Mouse (Mus musculus): ENCODE measurements at regions not wholly inside any gene's neighbourhood (a gene's known extent, or its start where the extent isn't known, plus 50 kb on each side); places are given as distances from the start of the nearest gene placed in this dataset.

- 95% methylated on average over 2 of the region's 2 CpGs for WGBS
- Histone ChIP-seq H3K27me3 (ENCODE audit: control insufficient read depth, insufficient read depth, low read length) (no peaks in the 10 kb centered on the region), H3K36me3 (ENCODE audit: control insufficient read depth, insufficient read depth, low read length) (no peaks in the 10 kb centered on the region), H3K27ac (ENCODE audit: insufficient read depth, low read length) (no peak overlapping the region), H3K4me3 (ENCODE audit: extremely low read depth, insufficient read depth, insufficient read length) (no peak overlapping the region), H3K4me1 (ENCODE audit: control insufficient read depth, insufficient read depth, insufficient read length) (peaks cover 5% of the 10 kb centered on the region)
- no peak for TF ChIP-seq POLR2A (IDR thresholded peaks at IDR 0.05; ENCODE audit: low read depth, low read length)
- TF ChIP-seq CTCF (IDR thresholded peaks at IDR 0.05; ENCODE audit: extremely low read depth, insufficient read depth, insufficient read length, insufficient replicate concordance): no peak
- DNase-seq (ENCODE audit: low read depth in 1 of 2, low spot score in 2 of 2): no peak
These were observed 147.6 kb upstream of the Jmjd1c start for GRCm38 (mm10) chr10:66948329-66948728.

- TF ChIP-seq POLR2A (IDR thresholded peaks at IDR 0.05; ENCODE audit: low read depth, low read length): no peak
- TF ChIP-seq CTCF (IDR thresholded peaks at IDR 0.05; ENCODE audit: extremely low read depth, insufficient read depth, insufficient read length, insufficient replicate concordance): no peak
- H3K4me3 ChIP-seq (ENCODE audit: extremely low read depth, insufficient read depth, insufficient read length): no peak overlapping the region
- H3K27ac ChIP-seq (ENCODE audit: insufficient read depth, low read length): no peak overlapping the region
- 60% methylated on average over 4 of the region's 4 CpGs for WGBS
- DNase-seq (ENCODE audit: low read depth in 1 of 2, low spot score in 2 of 2): no peak
- H3K27me3 ChIP-seq (ENCODE audit: control insufficient read depth, insufficient read depth, low read length): no peaks in the 10 kb centered on the region
- peaks cover 14% of the 10 kb centered on the region for H3K4me1 ChIP-seq (ENCODE audit: control insufficient read depth, insufficient read depth, insufficient read length)
- no peaks in the 10 kb centered on the region for H3K36me3 ChIP-seq (ENCODE audit: control insufficient read depth, insufficient read depth, low read length)
These were observed 145.5 kb upstream of the Jmjd1c start for GRCm38 (mm10) chr10:66950441-66950840.

DNA sequence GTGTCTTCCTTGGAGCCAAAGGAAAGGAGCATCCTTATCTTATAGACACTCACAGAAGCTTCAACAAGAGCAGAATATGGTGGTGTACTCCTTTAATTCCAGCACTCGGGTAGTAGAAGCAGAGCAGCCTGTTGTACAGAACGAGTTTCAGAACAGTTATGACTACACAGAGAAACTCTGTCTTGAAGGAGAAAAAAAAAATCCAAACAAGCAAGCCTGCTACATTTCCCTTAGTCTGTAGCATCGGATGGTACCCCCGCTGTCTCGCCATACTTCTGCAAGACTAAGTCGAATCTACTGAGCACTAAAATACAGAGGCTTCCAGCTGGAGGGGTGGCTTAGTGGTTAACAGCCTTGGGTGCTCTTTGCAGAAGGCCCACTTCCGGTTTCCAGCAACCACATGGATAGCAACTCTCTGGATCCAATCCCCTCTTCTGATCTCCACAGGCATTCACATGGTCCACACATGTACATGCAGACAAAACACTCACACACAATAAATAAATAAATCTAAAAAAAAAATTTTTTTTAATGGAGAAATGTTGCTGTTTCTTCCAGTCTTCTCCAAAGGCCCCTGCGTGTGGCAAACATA is 144.6 kb upstream of the Jmjd1c start:
- H3K36me3 ChIP-seq (ENCODE audit: control insufficient read depth, insufficient read depth, low read length): no peaks in the 10 kb centered on the region
- H3K4me3 ChIP-seq (ENCODE audit: extremely low read depth, insufficient read depth, insufficient read length): no peak overlapping the region
- 67% methylated on average over 8 of the region's 8 CpGs for WGBS
- H3K27me3 ChIP-seq (ENCODE audit: control insufficient read depth, insufficient read depth, low read length): no peaks in the 10 kb centered on the region
- DNase-seq (ENCODE audit: low read depth in 1 of 2, low spot score in 2 of 2): no peak
- TF ChIP-seq CTCF (IDR thresholded peaks at IDR 0.05; ENCODE audit: extremely low read depth, insufficient read depth, insufficient read length, insufficient replicate concordance) (no peak), POLR2A (IDR thresholded peaks at IDR 0.05; ENCODE audit: low read depth, low read length) (no peak)
- peaks cover 17% of the 10 kb centered on the region for H3K4me1 ChIP-seq (ENCODE audit: control insufficient read depth, insufficient read depth, insufficient read length)
- H3K27ac ChIP-seq (ENCODE audit: insufficient read depth, low read length): no peak overlapping the region

GRCm38 (mm10) chr10:66951935-66952334 is 144.0 kb upstream of the Jmjd1c start:
- Histone ChIP-seq H3K27me3 (ENCODE audit: control insufficient read depth, insufficient read depth, low read length) (no peaks in the 10 kb centered on the region), H3K27ac (ENCODE audit: insufficient read depth, low read length) (no peak overlapping the region), H3K4me1 (ENCODE audit: control insufficient read depth, insufficient read depth, insufficient read length) (peaks cover 20% of the 10 kb centered on the region), H3K36me3 (ENCODE audit: control insufficient read depth, insufficient read depth, low read length) (no peaks in the 10 kb centered on the region), H3K4me3 (ENCODE audit: extremely low read depth, insufficient read depth, insufficient read length) (no peak overlapping the region)
- 70% methylated on average over 9 of the region's 9 CpGs for WGBS
- no peak for TF ChIP-seq POLR2A (IDR thresholded peaks at IDR 0.05; ENCODE audit: low read depth, low read length)
- TF ChIP-seq CTCF (IDR thresholded peaks at IDR 0.05; ENCODE audit: extremely low read depth, insufficient read depth, insufficient read length, insufficient replicate concordance): no peak
- no peak for DNase-seq (ENCODE audit: low read depth in 1 of 2, low spot score in 2 of 2)

- WGBS: 22% methylated on average over 10 of the region's 10 CpGs
- DNase-seq (ENCODE audit: low read depth in 1 of 2, low spot score in 2 of 2): peak; percentile 49 to 53
- peaks cover 20% of the 10 kb centered on the region for H3K4me1 ChIP-seq (ENCODE audit: control insufficient read depth, insufficient read depth, insufficient read length)
- H3K36me3 ChIP-seq (ENCODE audit: control insufficient read depth, insufficient read depth, low read length): no peaks in the 10 kb centered on the region
- H3K27me3 ChIP-seq (ENCODE audit: control insufficient read depth, insufficient read depth, low read length): no peaks in the 10 kb centered on the region
- H3K27ac ChIP-seq (ENCODE audit: insufficient read depth, low read length): peak overlapping the region; percentile 50; the same call in 1 of the 2 replicates
- TF ChIP-seq CTCF (IDR thresholded peaks at IDR 0.05; ENCODE audit: extremely low read depth, insufficient read depth, insufficient read length, insufficient replicate concordance) (no peak), POLR2A (IDR thresholded peaks at IDR 0.05; ENCODE audit: low read depth, low read length) (no peak)
- 0 out of 2 replicates have a peak overlapping the region, but pooled peaks have one; percentile 17 for H3K4me3 ChIP-seq (ENCODE audit: extremely low read depth, insufficient read depth, insufficient read length)
These were observed 142.5 kb upstream of the Jmjd1c start for GRCm38 (mm10) chr10:66953248-66953975.

GRCm38 (mm10) chr10:66953976-66954505 is 141.9 kb upstream of the Jmjd1c start:
- 10% methylated on average over 4 of the region's 4 CpGs for WGBS
- peak overlapping the region; percentile 50; the same call in 1 of the 2 replicates for H3K27ac ChIP-seq (ENCODE audit: insufficient read depth, low read length)
- H3K4me1 ChIP-seq (ENCODE audit: control insufficient read depth, insufficient read depth, insufficient read length): peaks cover 20% of the 10 kb centered on the region
- H3K27me3 ChIP-seq (ENCODE audit: control insufficient read depth, insufficient read depth, low read length): no peaks in the 10 kb centered on the region
- no peak for DNase-seq (ENCODE audit: low read depth in 1 of 2, low spot score in 2 of 2)
- no peaks in the 10 kb centered on the region for H3K36me3 ChIP-seq (ENCODE audit: control insufficient read depth, insufficient read depth, low read length)
- TF ChIP-seq CTCF (IDR thresholded peaks at IDR 0.05; ENCODE audit: extremely low read depth, insufficient read depth, insufficient read length, insufficient replicate concordance) (no peak), POLR2A (IDR thresholded peaks at IDR 0.05; ENCODE audit: low read depth, low read length) (no peak)
- no peak overlapping the region for H3K4me3 ChIP-seq (ENCODE audit: extremely low read depth, insufficient read depth, insufficient read length)
